Mouse (Mus musculus) C2C12 (cell line): ENCODE results near the gene Kif14. TPM values are rescaled to one million over a fixed set of nuclear protein-coding genes. Genes with fewer than 3 reads are reported as not detected.
"Not testable (repeated sequence)": the region's sequence is repeated elsewhere in the genome, so short reads cannot be mapped to it uniquely, and the experiment has no call there.

Experiments
- H3K27me3 ChIP-seq: one replicate; pipeline ENCODE4 v1.6.1; 2011; ENCODE audit not compliant: control insufficient read depth, insufficient read depth, insufficient read length
- H3K36me3 ChIP-seq: one replicate; pipeline ENCODE4 v1.6.1; 2011; ENCODE audit not compliant: control insufficient read depth, insufficient read depth
- H3K4me3 ChIP-seq: one replicate; pipeline ENCODE4 v1.5.1; 2011; ENCODE audit warnings: mild to moderate bottlenecking, control low read depth; ENCODE audit not compliant: poor library complexity, insufficient read depth, severe bottlenecking
- H3K79me2 ChIP-seq: one replicate; pipeline ENCODE4 v1.6.1; 2011; ENCODE audit not compliant: control insufficient read depth, insufficient read depth
- H3K79me3 ChIP-seq: one replicate; pipeline ENCODE4 v1.6.1; 2011; ENCODE audit warnings: low read depth, control low read depth
- H3ac ChIP-seq: one replicate; pipeline ENCODE3; 2011; ENCODE audit warnings: low read depth; ENCODE audit not compliant: control insufficient read depth, insufficient read length
- CEBPB ChIP-seq: IDR thresholded peaks from one replicate; pipeline ENCODE4 v1.6.1; 2011; ENCODE audit warnings: low read depth, mild to moderate bottlenecking, control low read depth, moderate library complexity
- CTCF ChIP-seq: IDR thresholded peaks from one replicate; pipeline ENCODE4 v1.5.1; 2011; ENCODE audit not compliant: control insufficient read depth, insufficient read depth, insufficient read length
- FOSL1 ChIP-seq: IDR thresholded peaks from one replicate; pipeline ENCODE4 v1.8.0; 2011; ENCODE audit warnings: mild to moderate bottlenecking, low read length; ENCODE audit not compliant: poor library complexity, insufficient read depth, severe bottlenecking
- MAX ChIP-seq: IDR thresholded peaks from one replicate; pipeline ENCODE4 v1.6.1; 2011; ENCODE audit warnings: mild to moderate bottlenecking, control low read depth
- MYOD1 ChIP-seq: IDR thresholded peaks from one replicate; pipeline ENCODE4 v1.6.1; 2011; ENCODE audit warnings: low read depth; ENCODE audit not compliant: control insufficient read depth, insufficient read length
- MYOG ChIP-seq: IDR thresholded peaks from one replicate; pipeline ENCODE4 v1.6.1; 2011; ENCODE audit not compliant: control insufficient read depth, insufficient read length; ENCODE audit errors: extremely low read depth
- USF1 ChIP-seq: IDR thresholded peaks from one replicate; pipeline ENCODE4 v1.6.1; 2011; ENCODE audit warnings: low read depth, mild to moderate bottlenecking, control low read depth, moderate library complexity
- polyA plus RNA-seq: library from polyadenylated mRNA; unstranded; fragments of >200 nt; fragmentation: generic; extraction: Trizol; gene quantifications from one replicate; pipeline ENCODE4 v1.2.1, GENCODE M21; 2012; ENCODE audit warnings: missing spikeins

Gene Kif14
- polyA plus RNA-seq, 1 experiment = 2.8 TPM

- Histone ChIP-seq H3K36me3 (peaks cover 88% of the 10 kb centered on the region), H3K79me2 (no peaks in the 10 kb centered on the region), H3K4me3 (no peak overlapping the region), H3K79me3 (no peaks in the 10 kb centered on the region), H3K27me3 (no peaks in the 10 kb centered on the region), H3ac (no peak overlapping the region)
- TF ChIP-seq FOSL1 = no peak
- TF ChIP-seq MYOG = no peak
- no peak for TF ChIP-seq MAX
- no peak for TF ChIP-seq MYOD1
- TF ChIP-seq USF1 = no peak
- TF ChIP-seq CEBPB = no peak
- no peak for TF ChIP-seq CTCF
Measured at GRCm38 (mm10) chr1:136492232-136492631, 26.1 kb downstream of the Kif14 start.

- TF ChIP-seq FOSL1 (no peak), USF1 (no peak)
- H3K36me3 ChIP-seq = peaks cover 62% of the 10 kb centered on the region
- H3K79me2 ChIP-seq = no peaks in the 10 kb centered on the region
- no peak overlapping the region for H3K4me3 ChIP-seq
- H3K27me3 ChIP-seq = no peaks in the 10 kb centered on the region
- no peaks in the 10 kb centered on the region for H3K79me3 ChIP-seq
- H3ac ChIP-seq = no peak overlapping the region
Measured at GRCm38 (mm10) chr1:136499317-136499716, 33.2 kb downstream of the Kif14 start.

GRCm38 (mm10) chr1:136502936-136503335 is 36.8 kb downstream of the Kif14 start:
- H3K79me2 ChIP-seq = no peaks in the 10 kb centered on the region
- no peak overlapping the region for H3K4me3 ChIP-seq
- H3K79me3 ChIP-seq = no peaks in the 10 kb centered on the region
- no peak overlapping the region for H3ac ChIP-seq
- H3K36me3 ChIP-seq = peaks cover 45% of the 10 kb centered on the region
- H3K27me3 ChIP-seq = no peaks in the 10 kb centered on the region
- no peak for TF ChIP-seq MAX
- no peak for TF ChIP-seq CTCF
- no peak for TF ChIP-seq MYOG
- no peak for TF ChIP-seq MYOD1
- TF ChIP-seq FOSL1 = no peak
- no peak for TF ChIP-seq USF1
- no peak for TF ChIP-seq CEBPB

- peaks cover 42% of the 10 kb centered on the region for H3K36me3 ChIP-seq
- not testable (repeated sequence) for H3K4me3 ChIP-seq, H3K79me2 ChIP-seq, H3K79me3 ChIP-seq, H3K27me3 ChIP-seq, H3ac ChIP-seq
Measured at GRCm38 (mm10) chr1:136506255-136506654, 40.1 kb downstream of the Kif14 start.

GRCm38 (mm10) chr1:136512317-136512716 is 46.2 kb downstream of the Kif14 start:
- Histone ChIP-seq H3K79me3 (no peaks in the 10 kb centered on the region), H3K4me3 (no peak overlapping the region), H3K79me2 (no peaks in the 10 kb centered on the region), H3K36me3 (peaks cover 35% of the 10 kb centered on the region), H3K27me3 (no peaks in the 10 kb centered on the region), H3ac (no peak overlapping the region)
- no peak for TF ChIP-seq CTCF
- no peak for TF ChIP-seq FOSL1

- Histone ChIP-seq H3K4me3 (no peak overlapping the region), H3K27me3 (no peaks in the 10 kb centered on the region), H3K36me3 (peaks cover 34% of the 10 kb centered on the region), H3K79me3 (no peaks in the 10 kb centered on the region), H3ac (no peak overlapping the region), H3K79me2 (no peaks in the 10 kb centered on the region)
- TF ChIP-seq MYOD1 (no peak), FOSL1 (no peak), USF1 (no peak), MYOG (no peak), MAX (no peak), CTCF (no peak), CEBPB (no peak)
Measured at GRCm38 (mm10) chr1:136513181-136513580, 47.0 kb downstream of the Kif14 start.

GRCm38 (mm10) chr1:136518699-136519356 is 52.7 kb downstream of the Kif14 start:
- no peaks in the 10 kb centered on the region for H3K27me3 ChIP-seq
- H3K79me3 ChIP-seq = no peaks in the 10 kb centered on the region
- H3ac ChIP-seq = no peak overlapping the region
- TF ChIP-seq CEBPB = no peak
- TF ChIP-seq FOSL1 = no peak
- TF ChIP-seq MYOG = no peak
- no peak for TF ChIP-seq MYOD1
- no peak for TF ChIP-seq USF1
- no peak overlapping the region for H3K4me3 ChIP-seq
- no peaks in the 10 kb centered on the region for H3K79me2 ChIP-seq
- H3K36me3 ChIP-seq = peaks cover 50% of the 10 kb centered on the region
